Mouse (Mus musculus): ENCODE data around the gene Rgs3.
"Not testable (repeated sequence)": the region's sequence is repeated elsewhere in the genome, so short reads cannot be mapped to it uniquely, and the experiment has no call there.

Rgs3 gene

GRCm38 (mm10) chr4:62544801-62545200 lies 14.8 kb upstream of the Rgs3 start:
- intact Hi-C loops (cut with DNase I): no loop called here

GRCm38 (mm10) chr4:62551966-62552365 lies 7.7 kb upstream of the Rgs3 start:
- intact Hi-C loops (cut with DNase I): no loop called here

GRCm38 (mm10) chr4:62557436-62557835 lies 2.2 kb upstream of the Rgs3 start:
- intact Hi-C loops (cut with DNase I): no loop called here

GRCm38 (mm10) chr4:62560963-62561629 lies 1.4 kb downstream of the Rgs3 start:
- intact Hi-C loops (cut with DNase I): loop anchor here (1.0 to 5.0 kb wide), 3 partner anchors 76 to 202 kb away; no protein-coding TSS in a partner anchor

- intact Hi-C loops (cut with DNase I): loop anchor here (1.0 to 5.0 kb wide), 3 partner anchors 76 to 201 kb away; no protein-coding TSS in a partner anchor
Measured at GRCm38 (mm10) chr4:62561630-62562001, 2.0 kb downstream of the Rgs3 start.

- intact Hi-C loops (cut with DNase I): loop anchor here (5.0 kb wide), 1 partner anchor 75 kb away; no protein-coding TSS in a partner anchor
Measured at GRCm38 (mm10) chr4:62562006-62562405, 2.4 kb downstream of the Rgs3 start.

GRCm38 (mm10) chr4:62566530-62566929 lies 6.9 kb downstream of the Rgs3 start:
- intact Hi-C loops (cut with DNase I): no loop called here

- intact Hi-C loops (cut with DNase I): no loop called here
Measured at GRCm38 (mm10) chr4:62567696-62568095, 8.0 kb downstream of the Rgs3 start.

- intact Hi-C loops (cut with DNase I): no loop called here
Measured at GRCm38 (mm10) chr4:62568359-62568758, 8.7 kb downstream of the Rgs3 start.

GRCm38 (mm10) chr4:62569603-62570002 lies 10.0 kb downstream of the Rgs3 start:
- intact Hi-C loops (cut with DNase I): no loop called here

- intact Hi-C loops (cut with DNase I): no loop called here
Measured at GRCm38 (mm10) chr4:62570029-62570428, 10.4 kb downstream of the Rgs3 start.

GRCm38 (mm10) chr4:62582365-62583264 lies 23.0 kb downstream of the Rgs3 start:
- intact Hi-C loops (cut with DNase I): no loop called here

- intact Hi-C loops (cut with DNase I): no loop called here
Measured at GRCm38 (mm10) chr4:62583265-62584092, 23.8 kb downstream of the Rgs3 start.

- intact Hi-C loops (cut with DNase I): no loop called here
Measured at GRCm38 (mm10) chr4:62587067-62587466, 27.4 kb downstream of the Rgs3 start.

- intact Hi-C loops (cut with DNase I): no loop called here
Measured at GRCm38 (mm10) chr4:62590878-62591277, 31.2 kb downstream of the Rgs3 start.

GRCm38 (mm10) chr4:62591326-62591725 lies 31.7 kb downstream of the Rgs3 start:
- intact Hi-C loops (cut with DNase I): no loop called here

GRCm38 (mm10) chr4:62593546-62594240 lies 34.0 kb downstream of the Rgs3 start:
- intact Hi-C loops (cut with DNase I): not testable (repeated sequence)

GRCm38 (mm10) chr4:62594442-62594841 lies 34.8 kb downstream of the Rgs3 start:
- intact Hi-C loops (cut with DNase I): no loop called here

GRCm38 (mm10) chr4:62596051-62596450 lies 36.4 kb downstream of the Rgs3 start:
- intact Hi-C loops (cut with DNase I): no loop called here

GRCm38 (mm10) chr4:62600549-62600948 lies 40.9 kb downstream of the Rgs3 start:
- intact Hi-C loops (cut with DNase I): no loop called here

GRCm38 (mm10) chr4:62603607-62604006 lies 44.0 kb downstream of the Rgs3 start:
- intact Hi-C loops (cut with DNase I): no loop called here
